Mouse (Mus musculus) stomach, embryonic 16.5 days (tissue): ENCODE data around the gene Apela. TPM values are rescaled to one million over a fixed set of nuclear protein-coding genes. Genes with fewer than 3 reads are reported as not detected.

ENCODE experiments used
- ATAC-seq: fragments of 200-750 bp; cut with Nextera tagmentation; 2 replicates; pipeline ENCODE4 v1.8.0; 2017; ENCODE audit warnings: moderate number of reproducible peaks, moderate TSS enrichment; ENCODE audit not compliant: insufficient read depth, low FRiP score
- H3K27ac ChIP-seq: fragments of 300-500 bp; sonication (generic); 2 replicates; pipeline ENCODE4 v1.5.1; 2014; ENCODE audit warnings: low read length
- H3K27me3 ChIP-seq: fragments of 300-500 bp; sonication (generic); 2 replicates; pipeline ENCODE4 v1.6.1; 2014; ENCODE audit warnings: low read length, control low read depth, mixed read lengths; ENCODE audit not compliant: control insufficient read depth, insufficient read depth
- H3K36me3 ChIP-seq: fragments of 300-500 bp; sonication (generic); 2 replicates; pipeline ENCODE4 v1.6.1; 2014; ENCODE audit warnings: low read length; ENCODE audit not compliant: control insufficient read depth, insufficient read depth
- H3K4me1 ChIP-seq: fragments of 300-500 bp; sonication (generic); 2 replicates; pipeline ENCODE4 v1.6.1; 2014; ENCODE audit warnings: low read length, control low read depth, mixed read lengths; ENCODE audit not compliant: control insufficient read depth, insufficient read depth
- H3K4me2 ChIP-seq: fragments of 300-500 bp; sonication (generic); 2 replicates; pipeline ENCODE4 v1.6.1; 2014; ENCODE audit warnings: low read depth, low read length, mixed read lengths
- H3K4me3 ChIP-seq: fragments of 300-500 bp; sonication (generic); replicated peaks from 2 replicates; pipeline ENCODE4 v1.5.1; 2014; ENCODE audit warnings: mild to moderate bottlenecking, low read length
- H3K9ac ChIP-seq: fragments of 300-500 bp; sonication (generic); 2 replicates; pipeline ENCODE4 v1.6.1; 2014; ENCODE audit warnings: low read length
- H3K9me3 ChIP-seq: fragments of 300-500 bp; sonication (generic); replicated peaks from 2 replicates; pipeline ENCODE4 v1.6.1; 2016; ENCODE audit warnings: low read length, control low read depth; ENCODE audit not compliant: control insufficient read depth
- WGBS: fragments of 180-500 bp; shearing (Covaris S2); extraction: QIAGEN DNeasy Blood & Tissue Kit; methylation state at CpG from one replicate; pipeline ENCODE4 v1.1.7; 2014; 5-methylcytosine and 5-hydroxymethylcytosine counted together
- polyA plus RNA-seq: library from polyadenylated mRNA; unstranded; fragments of >200 nt; fragmentation: Nextera tagmentation; extraction: Ambion mirVana; gene quantifications from 2 replicates; pipeline ENCODE4 v1.2.1, GENCODE M21; 2015

Gene Apela
- polyA plus RNA-seq, result 1.9 and 3.1 TPM in 2 replicates

- ATAC-seq, result peak; percentile 89
- H3K27me3 ChIP-seq, result no peaks in the 10 kb centered on the region
- peaks cover 9% of the 10 kb centered on the region for H3K4me1 ChIP-seq
- H3K4me3 ChIP-seq, result peak within 1 kb of the TSS; percentile 28
- H3K4me2 ChIP-seq, result peak within 1 kb of the TSS; percentile 55
- 1% methylated on average over 8 of the region's 8 CpGs for WGBS
- no peaks in the 10 kb centered on the region for H3K9me3 ChIP-seq
- H3K27ac ChIP-seq, result peak within 1 kb of the TSS; percentile 28; the same call in 1 of the 2 replicates
- H3K9ac ChIP-seq, result no peak within 1 kb of the TSS
- no peaks in the 10 kb centered on the region for H3K36me3 ChIP-seq
These were observed at the start of gene Apela for GRCm38 (mm10) chr8:65037117-65037533. TSS of gene Apela (minus strand) at chr8:65037336.

GRCm38 (mm10) chr8:65085680-65086079 lies 48.5 kb upstream of the Apela start:
- H3K4me1 ChIP-seq, result no peaks in the 10 kb centered on the region
- no peak for ATAC-seq
- H3K4me2 ChIP-seq, result no peak overlapping the region
- H3K9me3 ChIP-seq, result no peaks in the 10 kb centered on the region
- H3K27ac ChIP-seq, result no peak overlapping the region
- no peak overlapping the region for H3K4me3 ChIP-seq
- H3K9ac ChIP-seq, result no peak overlapping the region
- no peaks in the 10 kb centered on the region for H3K36me3 ChIP-seq
- WGBS, result 79% methylated on average over 2 of the region's 2 CpGs
- H3K27me3 ChIP-seq, result no peaks in the 10 kb centered on the region

- Histone ChIP-seq H3K27me3 (no peaks in the 10 kb centered on the region), H3K4me3 (no peak overlapping the region), H3K4me1 (no peaks in the 10 kb centered on the region), H3K9ac (no peak overlapping the region), H3K36me3 (no peaks in the 10 kb centered on the region), H3K27ac (no peak overlapping the region), H3K9me3 (no peaks in the 10 kb centered on the region), H3K4me2 (no peak overlapping the region)
- WGBS, result 72% methylated on average over 9 of the region's 9 CpGs
- no peak for ATAC-seq
These were observed 43.6 kb upstream of the Apela start for GRCm38 (mm10) chr8:65080731-65081130.

DNA sequence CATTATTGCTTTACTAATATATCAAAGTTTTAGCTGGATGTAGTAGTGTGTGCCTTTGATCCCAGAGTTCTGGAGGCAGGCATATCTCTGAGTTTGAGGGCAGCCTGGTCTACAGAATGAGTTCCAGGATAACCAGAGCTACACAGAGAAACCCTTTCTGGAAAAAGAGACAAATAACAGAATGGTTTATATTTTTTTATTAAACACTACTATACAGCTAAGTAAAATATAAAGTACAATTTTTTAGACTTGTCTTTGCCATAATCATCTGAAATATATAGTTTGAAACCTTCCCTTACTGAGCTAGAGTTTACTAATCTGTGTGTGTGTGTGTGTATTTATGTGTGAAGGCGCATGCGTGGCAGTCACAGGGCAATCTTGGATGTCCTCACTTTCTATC lies 37.6 kb upstream of the Apela start, which contains the start of gene Gm10663:
Gene Gm10663, plus strand, starts transcription at position 301 of the 400 bp plus-strand sequence.
- H3K36me3 ChIP-seq, result no peaks in the 10 kb centered on the region
- no peak within 1 kb of the TSS for H3K4me2 ChIP-seq
- 69% methylated on average over 2 of the region's 2 CpGs for WGBS
- no peak for ATAC-seq
- no peak within 1 kb of the TSS for H3K4me3 ChIP-seq
- no peak within 1 kb of the TSS for H3K27ac ChIP-seq
- no peaks in the 10 kb centered on the region for H3K27me3 ChIP-seq
- no peaks in the 10 kb centered on the region for H3K4me1 ChIP-seq
- H3K9me3 ChIP-seq, result no peaks in the 10 kb centered on the region
- H3K9ac ChIP-seq, result no peak within 1 kb of the TSS

DNA sequence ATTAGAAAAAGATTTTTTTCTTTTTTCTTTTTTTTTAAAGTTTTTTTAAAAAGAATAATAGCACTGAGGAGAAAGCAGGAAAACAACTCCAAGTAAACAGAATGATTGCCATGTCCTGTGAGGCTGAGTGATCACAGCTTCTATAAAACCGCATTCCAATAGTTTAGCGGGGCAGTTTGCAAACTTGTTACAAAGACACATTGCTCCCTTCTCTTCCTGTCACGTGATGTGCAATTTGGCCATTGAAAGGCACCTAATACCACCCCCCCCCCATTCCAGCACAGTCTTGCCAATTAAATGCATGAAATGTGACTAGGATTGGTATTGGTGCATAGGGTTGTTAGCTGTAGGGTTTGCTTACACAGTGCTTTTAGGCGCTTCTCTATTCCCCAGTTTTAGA lies 33.9 kb upstream of the Apela start:
- Histone ChIP-seq H3K9ac (no peak overlapping the region), H3K9me3 (no peaks in the 10 kb centered on the region), H3K4me2 (no peak overlapping the region), H3K27ac (no peak overlapping the region), H3K27me3 (no peaks in the 10 kb centered on the region), H3K36me3 (no peaks in the 10 kb centered on the region), H3K4me1 (no peaks in the 10 kb centered on the region), H3K4me3 (no peak overlapping the region)
- WGBS, result 52% methylated on average over 4 of the region's 4 CpGs
- ATAC-seq, result no peak

- Histone ChIP-seq H3K9me3 (no peaks in the 10 kb centered on the region), H3K4me3 (no peak overlapping the region), H3K4me1 (no peaks in the 10 kb centered on the region), H3K27ac (no peak overlapping the region), H3K4me2 (no peak overlapping the region), H3K27me3 (no peaks in the 10 kb centered on the region), H3K9ac (no peak overlapping the region), H3K36me3 (no peaks in the 10 kb centered on the region)
- ATAC-seq, result no peak
- 77% methylated on average over 4 of the region's 4 CpGs for WGBS
These were observed 31.3 kb upstream of the Apela start for GRCm38 (mm10) chr8:65068473-65068819.

- Histone ChIP-seq H3K4me1 (no peaks in the 10 kb centered on the region), H3K9ac (no peak overlapping the region), H3K27ac (no peak overlapping the region), H3K27me3 (no peaks in the 10 kb centered on the region), H3K4me2 (no peak overlapping the region), H3K4me3 (no peak overlapping the region), H3K36me3 (no peaks in the 10 kb centered on the region), H3K9me3 (no peaks in the 10 kb centered on the region)
- 42% methylated on average over 10 of the region's 10 CpGs for WGBS
- ATAC-seq, result no peak
These were observed 30.7 kb upstream of the Apela start for GRCm38 (mm10) chr8:65067694-65068472.

- 92% methylated on average over 4 of the region's 4 CpGs for WGBS
- no peaks in the 10 kb centered on the region for H3K4me1 ChIP-seq
- no peak overlapping the region for H3K9ac ChIP-seq
- H3K4me3 ChIP-seq, result no peak overlapping the region
- no peak overlapping the region for H3K27ac ChIP-seq
- H3K4me2 ChIP-seq, result no peak overlapping the region
- no peaks in the 10 kb centered on the region for H3K27me3 ChIP-seq
- no peaks in the 10 kb centered on the region for H3K36me3 ChIP-seq
- no peaks in the 10 kb centered on the region for H3K9me3 ChIP-seq
- no peak for ATAC-seq
These were observed 29.9 kb upstream of the Apela start for GRCm38 (mm10) chr8:65067031-65067430.

DNA sequence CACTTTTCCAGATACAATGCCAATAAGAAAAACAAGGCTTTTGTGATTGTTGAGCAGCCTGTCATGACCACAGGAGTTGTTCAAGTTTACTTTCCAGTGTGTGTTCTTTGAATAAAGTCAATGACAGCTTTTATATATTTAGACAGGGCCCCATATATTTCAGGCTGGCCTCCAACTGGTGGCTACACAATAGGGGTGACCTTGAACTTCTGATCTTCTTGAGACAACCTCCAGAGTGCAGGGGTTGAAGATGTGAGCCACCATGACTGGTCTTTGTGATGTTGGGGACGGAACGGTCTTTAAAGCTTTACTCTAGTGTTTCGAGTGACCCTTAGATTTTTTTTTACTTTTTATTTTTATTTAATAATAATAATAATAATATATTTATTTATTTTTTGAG lies 28.5 kb upstream of the Apela start:
- Histone ChIP-seq H3K9me3 (no peaks in the 10 kb centered on the region), H3K4me1 (no peaks in the 10 kb centered on the region), H3K36me3 (no peaks in the 10 kb centered on the region), H3K27ac (no peak overlapping the region), H3K27me3 (no peaks in the 10 kb centered on the region), H3K4me3 (no peak overlapping the region), H3K4me2 (no peak overlapping the region), H3K9ac (no peak overlapping the region)
- no peak for ATAC-seq
- 97% methylated on average over 3 of the region's 3 CpGs for WGBS
